In the genomic region with DNA sequence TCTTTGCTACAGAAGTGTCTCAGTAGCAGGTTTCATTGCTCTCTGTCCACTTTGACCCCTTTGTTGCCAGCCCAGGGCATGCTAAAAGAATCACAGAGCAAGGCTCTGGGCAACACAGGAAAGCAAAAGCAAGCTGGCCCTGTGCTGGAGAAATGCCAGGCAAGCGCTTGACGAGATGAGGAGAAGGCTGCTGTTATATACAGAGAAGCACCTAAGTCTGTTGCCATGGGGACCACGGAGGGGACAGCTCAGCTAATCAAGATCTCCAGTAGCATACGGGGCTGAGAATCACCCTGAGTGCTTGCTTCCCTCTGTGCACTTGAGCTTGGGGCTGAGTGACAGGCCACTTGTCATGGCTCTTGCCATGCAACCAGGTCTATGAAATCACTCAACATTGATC, we compare ENCODE assay signal across 16 mouse cellular contexts. TPM values are rescaled to one million over a fixed set of nuclear protein-coding genes. Genes with fewer than 3 reads are reported as not detected.
A peak's percentile ranks its signal among the peaks of the same experiment; 100 is the strongest.
DNase-seq lines count a peak whose midpoint lies in the region; ATAC-seq lines count a peak whose summit lies in the region.
"Had no signal": no experiment of that assay in that cellular context is flagged by ENCODE, and none has a peak within 500 bp of the region (broad histone marks: within the 10 kb centered on the region; RNA-seq: fewer than 3 reads in every experiment).

No protein-coding gene starts in this region.

- H3K27me3 ChIP-seq in hindbrain, embryonic 16.5 days (replicated peaks; ENCODE audit: control insufficient read depth, insufficient read depth, low read length) = no peaks in the 10 kb centered on the region; the same call in 1 of the 2 replicates
- H3K27me3 ChIP-seq in neural tube, embryonic 15.5 days (replicated peaks) = 0 out of 2 replicates have a peak, but pooled peaks cover 3% of the 10 kb centered on the region
- 0 out of 2 replicates have a peak, but pooled peaks cover 5% of the 10 kb centered on the region for H3K27me3 ChIP-seq in liver, embryonic 12.5 days (replicated peaks)
- H3K27me3 ChIP-seq: embryonic facial prominence, embryonic 15.5 days; intestine, embryonic 15.5 days had no signal

- 16% methylated on average over 4 of the region's 4 CpGs for WGBS in hindbrain, embryonic 16.5 days
- WGBS in neural tube, embryonic 15.5 days = 25% methylated on average over 4 of the region's 4 CpGs
- WGBS in liver, embryonic 12.5 days (ENCODE audit: insufficient replicate concordance) = 41% methylated on average over 4 of the region's 4 CpGs

- H3K9me3 ChIP-seq in hindbrain, embryonic 16.5 days (ENCODE audit: control insufficient read depth, low read length) = no peaks in the 10 kb centered on the region
- no peaks in the 10 kb centered on the region for H3K9me3 ChIP-seq in neural tube, embryonic 15.5 days (replicated peaks)
- H3K9me3 ChIP-seq in liver, embryonic 12.5 days (replicated peaks) = no peaks in the 10 kb centered on the region
- H3K9me3 ChIP-seq: embryonic facial prominence, embryonic 15.5 days; intestine, embryonic 15.5 days had no signal

- no peak overlapping the region for H3K9ac ChIP-seq in hindbrain, embryonic 16.5 days (ENCODE audit: low read depth, low read length)
- H3K9ac ChIP-seq in neural tube, embryonic 15.5 days (replicated peaks) = no peak overlapping the region
- no peak overlapping the region for H3K9ac ChIP-seq in liver, embryonic 12.5 days
- H3K9ac ChIP-seq: embryonic facial prominence, embryonic 15.5 days; intestine, embryonic 15.5 days had no signal

- no peak overlapping the region for H3K4me2 ChIP-seq in hindbrain, embryonic 16.5 days (ENCODE audit: low read length)
- no peak overlapping the region for H3K4me2 ChIP-seq in neural tube, embryonic 15.5 days
- H3K4me2 ChIP-seq in liver, embryonic 12.5 days = no peak overlapping the region
- H3K4me2 ChIP-seq: embryonic facial prominence, embryonic 15.5 days; intestine, embryonic 15.5 days; liver, embryonic 11.5 days had no signal

- H3K36me3 ChIP-seq in hindbrain, embryonic 16.5 days (ENCODE audit: control insufficient read depth, insufficient read depth, low read length) = no peaks in the 10 kb centered on the region
- H3K36me3 ChIP-seq in neural tube, embryonic 15.5 days = no peaks in the 10 kb centered on the region
- H3K36me3 ChIP-seq in liver, embryonic 12.5 days = no peaks in the 10 kb centered on the region
- H3K36me3 ChIP-seq: embryonic facial prominence, embryonic 15.5 days; intestine, embryonic 15.5 days had no signal

- peaks cover 9% of the 10 kb centered on the region for H3K4me1 ChIP-seq in hindbrain, embryonic 16.5 days (ENCODE audit: control insufficient read depth, insufficient read depth, low read depth, low read length)
- peaks cover 10% of the 10 kb centered on the region for H3K4me1 ChIP-seq in neural tube, embryonic 15.5 days
- no peaks in the 10 kb centered on the region for H3K4me1 ChIP-seq in liver, embryonic 12.5 days
- H3K4me1 ChIP-seq: embryonic facial prominence, embryonic 15.5 days; intestine, embryonic 15.5 days had no signal

- H3K4me3 ChIP-seq in hindbrain, embryonic 16.5 days (ENCODE audit: low read length) = no peak overlapping the region
- H3K4me3 ChIP-seq in neural tube, embryonic 15.5 days (replicated peaks) = no peak overlapping the region
- H3K4me3 ChIP-seq in liver, embryonic 12.5 days = no peak overlapping the region
- H3K4me3 ChIP-seq: embryonic facial prominence, embryonic 15.5 days; intestine, embryonic 15.5 days had no signal

- ATAC-seq in hindbrain, embryonic 16.5 days = peak; percentile 62
- peak; percentile 68 for ATAC-seq in neural tube, embryonic 15.5 days (ENCODE audit: low FRiP score)
- ATAC-seq in liver, embryonic 12.5 days = no peak
- ATAC-seq: intestine, embryonic 15.5 days; lung, postnatal 0 days had no signal

- peak; percentile 55 to 68 for DNase-seq in left cerebral cortex, postnatal 14 days (ENCODE audit: low spot score in 2 of 2)
- no peak for DNase-seq in left cerebral cortex, adult 9 months (ENCODE audit: low spot score in 2 of 2)
- DNase-seq in brain, embryonic 18.5 days (ENCODE audit: low read depth, low spot score) = peak; percentile 47
- DNase-seq in yolk sac, embryonic 10.5 days (ENCODE audit: low spot score) = no peak
- DNase-seq in B cell, adult 2 months = no peak
- DNase-seq: cerebellum, adult 18-20 months; heart, adult 18-20 months; kidney, postnatal 10 days; thymus, postnatal 36 days had no signal

- no peak overlapping the region for H3K27ac ChIP-seq in hindbrain, embryonic 16.5 days (ENCODE audit: low read depth, low read length)
- H3K27ac ChIP-seq in neural tube, embryonic 15.5 days (replicated peaks) = no peak overlapping the region
- H3K27ac ChIP-seq in liver, embryonic 12.5 days = no peak overlapping the region
- H3K27ac ChIP-seq: embryonic facial prominence, embryonic 15.5 days; intestine, embryonic 15.5 days had no signal

- intact Hi-C loops in left cerebral cortex, postnatal 14 days (cut with DNase I) = no loop called here

RNA-seq across cellular contexts. Expression of a gene that starts 39.5 kb away (rescaled TPM):
- total RNA-seq in left cerebral cortex, postnatal 14 days (2021) = under 1 TPM; 0.59 to 0.72 TPM
- polyA plus RNA-seq in hindbrain, embryonic 16.5 days (2015; fragmentation: Nextera tagmentation; extraction: Ambion mirVana) = 8.2 and 9.1 TPM in 2 replicates
- polyA plus RNA-seq in neural tube, embryonic 15.5 days (2015; fragmentation: Nextera tagmentation; extraction: Ambion mirVana) = 5.0 and 5.5 TPM in 2 replicates
- 0.08 TPM in 1 of 2 replicates, not detected in the other for polyA plus RNA-seq in liver, embryonic 12.5 days (2016; fragmentation: Nextera tagmentation; extraction: Ambion mirVana)

RNA-seq across cellular contexts. Expression of a gene that starts 50.8 kb away (rescaled TPM):
- total RNA-seq in left cerebral cortex, postnatal 14 days (2021) = 1 to 10 TPM in 1 of 2 experiments, under 1 TPM in 1; 0.97 to 1.3 TPM
- 1.7 and 2.1 TPM in 2 replicates for polyA plus RNA-seq in hindbrain, embryonic 16.5 days (2015; fragmentation: Nextera tagmentation; extraction: Ambion mirVana)
- 2.0 and 6.8 TPM in 2 replicates for polyA plus RNA-seq in neural tube, embryonic 15.5 days (2015; fragmentation: Nextera tagmentation; extraction: Ambion mirVana)
- 5.1 and 5.6 TPM in 2 replicates for polyA plus RNA-seq in liver, embryonic 12.5 days (2016; fragmentation: Nextera tagmentation; extraction: Ambion mirVana)

Comparison
In these comparisons a context has a peak if more than half of its experiments do, and no peak if none do; other contexts are left out.
1. DNase-seq: peak in left cerebral cortex, postnatal 14 days (2 of 2) and brain, embryonic 18.5 days (single experiment); none in left cerebral cortex, adult 9 months (0 of 2), yolk sac, embryonic 10.5 days (single experiment) and B cell, adult 2 months (0 of 2).